Comparison of ENCODE assay signal across 25 mouse cellular contexts in the genomic region with DNA sequence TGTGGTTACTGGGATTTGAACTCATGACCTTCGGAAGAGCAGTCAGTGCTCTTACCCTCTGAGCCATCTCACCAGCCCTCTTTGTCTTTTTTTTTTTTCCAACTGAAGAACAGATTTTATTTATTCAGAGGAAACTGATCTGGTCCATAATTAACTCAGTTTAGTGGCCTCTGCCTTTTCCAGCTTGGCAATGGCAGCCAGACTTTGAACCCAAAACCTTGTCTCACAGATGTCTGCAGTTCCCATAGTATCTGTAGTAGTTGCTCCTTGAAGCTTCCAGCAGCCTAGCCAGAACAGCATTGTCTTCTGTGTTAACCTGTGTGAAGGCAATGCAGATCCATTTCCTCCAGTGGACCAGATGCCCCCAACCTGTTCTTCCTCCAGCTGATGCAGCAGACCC.
DNase-seq lines count a peak whose midpoint lies in the region; ATAC-seq and TF ChIP-seq lines count a peak whose summit lies in the region.
"Had no signal": no experiment of that assay in that cellular context is flagged by ENCODE, and none has a peak within 500 bp of the region (broad histone marks: within the 10 kb centered on the region; RNA-seq: fewer than 3 reads in every experiment).

No protein-coding gene starts in this region.

- H3K27me3 ChIP-seq in heart, embryonic 12.5 days (replicated peaks), result no peaks in the 10 kb centered on the region
- no peaks in the 10 kb centered on the region for H3K27me3 ChIP-seq in kidney, adult 2 months (replicated peaks; ENCODE audit: control insufficient read depth, insufficient read depth, low read length)
- no peaks in the 10 kb centered on the region for H3K27me3 ChIP-seq in kidney, embryonic 16.5 days (ENCODE audit: insufficient read depth, low read length)
- H3K27me3 ChIP-seq: embryonic facial prominence, embryonic 13.5 days; forebrain, embryonic 12.5 days; forebrain, embryonic 15.5 days; hindbrain, embryonic 12.5 days had no signal

- H3K36me3 ChIP-seq in heart, embryonic 12.5 days, result no peaks in the 10 kb centered on the region
- H3K36me3 ChIP-seq in kidney, adult 2 months (ENCODE audit: control insufficient read depth, insufficient read depth, low read length), result no peaks in the 10 kb centered on the region
- no peaks in the 10 kb centered on the region for H3K36me3 ChIP-seq in kidney, embryonic 16.5 days (ENCODE audit: insufficient read depth, low read length)
- H3K36me3 ChIP-seq: embryonic facial prominence, embryonic 10.5 days; embryonic facial prominence, embryonic 13.5 days; forebrain, embryonic 12.5 days; forebrain, embryonic 15.5 days; heart, embryonic 10.5 days; hindbrain, embryonic 12.5 days had no signal

- H3K9me3 ChIP-seq in heart, embryonic 12.5 days (replicated peaks), result peaks cover 5% of the 10 kb centered on the region; the same call in 1 of the 2 replicates
- no peaks in the 10 kb centered on the region for H3K9me3 ChIP-seq in kidney, embryonic 16.5 days (ENCODE audit: low read length)
- H3K9me3 ChIP-seq: embryonic facial prominence, embryonic 10.5 days; forebrain, embryonic 12.5 days; forebrain, embryonic 15.5 days; hindbrain, embryonic 12.5 days had no signal

- H3K27ac ChIP-seq in heart, embryonic 12.5 days (ENCODE audit: poor library complexity, severe bottlenecking), result no peak overlapping the region
- no peak overlapping the region for H3K27ac ChIP-seq in kidney, adult 2 months (ENCODE audit: insufficient read depth, low read depth, low read length)
- no peak overlapping the region for H3K27ac ChIP-seq in kidney, embryonic 16.5 days (ENCODE audit: low read length)
- H3K27ac ChIP-seq: embryonic facial prominence, embryonic 10.5 days; embryonic facial prominence, embryonic 13.5 days; forebrain, embryonic 12.5 days; forebrain, embryonic 15.5 days; heart, adult 2 months; heart, embryonic 10.5 days; hindbrain, embryonic 12.5 days had no signal

- DNase-seq in heart, adult 11 months, result peak; percentile 62
- peak; percentile 80 for DNase-seq in kidney, adult 2 months
- DNase-seq in kidney, postnatal 14 days, result no peak
- DNase-seq in kidney, postnatal 25 days, result peak; percentile 40 to 59
- DNase-seq in kidney, postnatal 36 days, result peak; percentile 55 to 60
- no peak for DNase-seq in spleen, postnatal 10 days (ENCODE audit: low spot score in 2 of 2)
- DNase-seq: adrenal gland, adult 8-10 months; adrenal gland, postnatal 25 days; cerebellum, adult 11-12 months; cerebellum, adult 8-10 months; cerebellum, postnatal 10 days; cerebellum, postnatal 36 days; embryo, embryonic 11 days; gastrocnemius, postnatal 25 days; heart, adult 2 months had no signal

- no peak overlapping the region for H3K4me2 ChIP-seq in heart, embryonic 12.5 days
- H3K4me2 ChIP-seq in kidney, embryonic 16.5 days (replicated peaks; ENCODE audit: low read depth, low read length), result no peak overlapping the region
- H3K4me2 ChIP-seq: embryonic facial prominence, embryonic 13.5 days; forebrain, embryonic 12.5 days; forebrain, embryonic 15.5 days; hindbrain, embryonic 12.5 days had no signal

- no peak for TF ChIP-seq POLR2A in kidney, adult 2 months (IDR thresholded peaks at IDR 0.05; ENCODE audit: low read depth, low read length)

- no peak for ATAC-seq in heart, embryonic 12.5 days (ENCODE audit: insufficient number of reproducible peaks, low FRiP score)
- no peak for ATAC-seq in kidney, embryonic 16.5 days (ENCODE audit: low FRiP score, low TSS enrichment)
- ATAC-seq: activated CD4-positive, CD25-positive, alpha-beta regulatory T cell, adult 4 months; forebrain, embryonic 15.5 days had no signal

- H3K9ac ChIP-seq in heart, embryonic 12.5 days, result no peak overlapping the region
- H3K9ac ChIP-seq in kidney, embryonic 16.5 days (replicated peaks; ENCODE audit: low read length), result no peak overlapping the region
- H3K9ac ChIP-seq: embryonic facial prominence, embryonic 13.5 days; forebrain, embryonic 12.5 days; forebrain, embryonic 15.5 days; hindbrain, embryonic 12.5 days had no signal

- TF ChIP-seq CTCF in kidney, adult 2 months (conservative IDR thresholded peaks at IDR 0.05; ENCODE audit: insufficient read depth, insufficient read length, low read depth, low read length), result no peak

- WGBS in heart, embryonic 12.5 days, result 80% methylated on average over 1 of the region's 1 CpGs
- WGBS in kidney, adult 2 months, result 77% methylated on average over 1 of the region's 1 CpGs
- WGBS in kidney, embryonic 16.5 days, result 93% methylated on average over 1 of the region's 1 CpGs

- H3K4me3 ChIP-seq in heart, embryonic 12.5 days, result no peak overlapping the region
- no peak overlapping the region for H3K4me3 ChIP-seq in kidney, adult 2 months (ENCODE audit: insufficient read depth, low read depth, low read length)
- H3K4me3 ChIP-seq in kidney, embryonic 16.5 days (ENCODE audit: low read length), result no peak overlapping the region
- H3K4me3 ChIP-seq: embryonic facial prominence, embryonic 10.5 days; embryonic facial prominence, embryonic 13.5 days; erythroblast, embryonic 14.5 days; forebrain, embryonic 12.5 days; forebrain, embryonic 15.5 days; heart, adult 2 months; heart, embryonic 10.5 days; hindbrain, embryonic 12.5 days had no signal

- peaks cover 7% of the 10 kb centered on the region for H3K4me1 ChIP-seq in heart, embryonic 12.5 days (replicated peaks)
- H3K4me1 ChIP-seq in kidney, adult 2 months (ENCODE audit: control insufficient read depth, insufficient read depth, low read length), result no peaks in the 10 kb centered on the region
- 0 out of 2 replicates have a peak, but pooled peaks cover 6% of the 10 kb centered on the region for H3K4me1 ChIP-seq in kidney, embryonic 16.5 days (ENCODE audit: insufficient read depth, low read length)
- H3K4me1 ChIP-seq: forebrain, embryonic 12.5 days; hindbrain, embryonic 12.5 days had no signal

Comparison
In these comparisons a context has a peak if more than half of its experiments do, and no peak if none do; other contexts are left out.
1. DNase-seq: peak in heart, adult 11 months (single experiment), kidney, adult 2 months (single experiment), kidney, postnatal 25 days (2 of 2) and kidney, postnatal 36 days (2 of 2); none in kidney, postnatal 14 days (single experiment) and spleen, postnatal 10 days (0 of 2).